Mouse (Mus musculus): ENCODE results near the gene Bap1. TPM values are rescaled to one million over a fixed set of nuclear protein-coding genes. Genes with fewer than 3 reads are reported as not detected.

The Bap1 gene
- polyA plus RNA-seq, 1 experiment from 2014 or later, result 150 TPM

- H3K27me3 ChIP-seq (replicated peaks; ENCODE audit: control insufficient read depth, insufficient read depth, low read length), result no peaks in the 10 kb centered on the region
- H3K4me1 ChIP-seq (replicated peaks; ENCODE audit: control insufficient read depth, insufficient read depth, low read length), result peaks cover 2% of the 10 kb centered on the region; the same call in 1 of the 2 replicates
- H3K4me2 ChIP-seq (ENCODE audit: low read length), result no peak overlapping the region
- H3K9me3 ChIP-seq (ENCODE audit: control insufficient read depth, low read length), result no peaks in the 10 kb centered on the region
- no peak for ATAC-seq
- H3K36me3 ChIP-seq (ENCODE audit: control insufficient read depth, insufficient read depth), result no peaks in the 10 kb centered on the region
- no peak overlapping the region for H3K27ac ChIP-seq (ENCODE audit: low read length)
- 81% methylated on average over 8 of the region's 8 CpGs for WGBS
- H3K9ac ChIP-seq (replicated peaks; ENCODE audit: low read depth, low read length), result no peak overlapping the region
- no peak overlapping the region for H3K4me3 ChIP-seq (replicated peaks; ENCODE audit: low read length)
Observed at GRCm38 (mm10) chr14:31230442-31230841, 20.8 kb upstream of the Bap1 start.

DNA sequence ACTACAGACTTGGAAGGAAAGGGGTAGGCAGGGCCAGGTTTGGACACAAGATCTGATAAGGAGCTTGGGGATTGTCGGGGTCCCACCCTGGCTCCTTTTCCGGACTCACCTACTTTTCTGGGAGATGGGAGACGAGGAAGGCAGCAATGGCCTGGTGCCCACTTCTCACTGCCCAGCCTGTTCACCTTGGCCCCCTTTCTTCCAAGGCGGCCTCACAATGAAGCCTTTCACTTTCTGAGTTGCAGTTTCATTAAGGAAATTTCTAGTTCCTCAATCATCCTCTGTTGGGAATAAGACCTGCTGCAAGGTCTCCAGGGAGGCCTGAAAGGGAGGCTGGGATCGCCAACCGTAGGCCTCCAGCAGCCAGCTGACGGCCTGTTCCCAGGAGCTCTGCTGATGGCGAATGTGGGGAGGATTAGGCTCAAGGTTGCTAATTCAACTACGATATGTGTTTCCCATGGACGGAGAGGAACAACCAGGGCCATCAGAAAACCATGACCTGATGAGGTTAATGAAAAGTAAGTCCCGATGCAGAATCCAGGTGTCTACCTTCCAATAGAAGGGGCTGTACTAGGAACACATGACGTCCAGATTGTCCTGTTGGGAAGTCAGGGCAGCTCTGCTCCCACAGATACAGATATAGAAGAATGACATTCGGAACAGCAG is 18.7 kb upstream of the Bap1 start:
- H3K9ac ChIP-seq (replicated peaks; ENCODE audit: low read depth, low read length), result no peak overlapping the region
- H3K9me3 ChIP-seq (ENCODE audit: control insufficient read depth, low read length), result no peaks in the 10 kb centered on the region
- H3K4me2 ChIP-seq (ENCODE audit: low read length), result no peak overlapping the region
- H3K36me3 ChIP-seq (ENCODE audit: control insufficient read depth, insufficient read depth), result no peaks in the 10 kb centered on the region
- no peak for ATAC-seq
- no peaks in the 10 kb centered on the region for H3K27me3 ChIP-seq (replicated peaks; ENCODE audit: control insufficient read depth, insufficient read depth, low read length)
- no peaks in the 10 kb centered on the region for H3K4me1 ChIP-seq (replicated peaks; ENCODE audit: control insufficient read depth, insufficient read depth, low read length)
- no peak overlapping the region for H3K27ac ChIP-seq (ENCODE audit: low read length)
- 82% methylated on average over 13 of the region's 13 CpGs for WGBS
- H3K4me3 ChIP-seq (replicated peaks; ENCODE audit: low read length), result no peak overlapping the region

DNA sequence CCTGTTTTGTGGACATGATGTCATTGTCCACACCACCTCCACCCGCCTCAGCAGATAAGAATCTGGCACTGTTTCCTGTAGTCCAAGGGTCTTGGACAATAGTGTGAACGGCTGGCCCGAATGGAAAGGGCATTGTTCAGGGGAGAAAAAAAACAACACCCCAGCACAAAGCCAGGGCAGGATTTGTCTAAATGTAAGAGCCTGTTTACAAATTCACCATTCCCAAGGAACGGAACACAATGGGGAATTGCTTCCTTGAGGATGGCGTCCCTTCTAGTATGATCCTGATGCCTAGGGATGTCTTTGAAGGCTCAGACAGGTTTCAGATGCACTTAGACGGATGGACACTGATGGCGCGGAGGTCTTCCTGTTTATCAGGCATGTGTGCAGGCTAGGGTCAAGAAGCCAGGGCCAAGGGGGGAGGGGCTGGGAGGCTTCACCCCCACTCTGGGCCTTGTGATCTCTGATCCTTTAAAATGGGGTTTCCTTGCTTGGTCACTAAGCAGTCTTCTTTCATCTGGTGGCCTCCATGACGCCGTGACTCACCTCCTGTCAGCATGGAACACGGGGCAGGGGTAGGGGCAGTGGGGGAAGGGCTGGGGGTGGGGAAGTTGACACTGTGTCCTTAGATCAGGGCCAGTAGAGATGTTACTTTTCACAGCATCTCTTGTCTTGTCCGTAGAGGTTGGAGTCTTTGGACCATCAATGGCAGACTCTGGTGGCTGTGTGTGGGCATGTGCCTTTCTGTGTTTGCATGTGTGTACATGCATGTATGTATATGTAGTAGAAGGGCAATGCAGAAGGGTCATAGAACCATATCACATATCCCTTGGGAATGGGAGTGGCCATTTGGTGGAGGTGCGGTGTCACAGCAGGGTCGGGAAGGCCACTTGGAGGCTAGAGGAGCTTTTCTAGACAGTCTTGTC is 17.9 kb upstream of the Bap1 start:
- no peak overlapping the region for H3K4me3 ChIP-seq (replicated peaks; ENCODE audit: low read length)
- ATAC-seq, result peak; percentile 42
- H3K36me3 ChIP-seq (ENCODE audit: control insufficient read depth, insufficient read depth), result no peaks in the 10 kb centered on the region
- whole genome bisulfite sequencing, result 89% methylated on average over 14 of the region's 14 CpGs
- H3K9me3 ChIP-seq (ENCODE audit: control insufficient read depth, low read length), result no peaks in the 10 kb centered on the region
- no peak overlapping the region for H3K27ac ChIP-seq (ENCODE audit: low read length)
- no peaks in the 10 kb centered on the region for H3K27me3 ChIP-seq (replicated peaks; ENCODE audit: control insufficient read depth, insufficient read depth, low read length)
- H3K9ac ChIP-seq (replicated peaks; ENCODE audit: low read depth, low read length), result no peak overlapping the region
- no peak overlapping the region for H3K4me2 ChIP-seq (ENCODE audit: low read length)
- no peaks in the 10 kb centered on the region for H3K4me1 ChIP-seq (replicated peaks; ENCODE audit: control insufficient read depth, insufficient read depth, low read length)

GRCm38 (mm10) chr14:31233996-31234591 is 17.2 kb upstream of the Bap1 start:
- peak; percentile 78 for ATAC-seq
- Histone ChIP-seq H3K9ac (replicated peaks; ENCODE audit: low read depth, low read length) (peak overlapping the region; percentile 38; the same call in 1 of the 2 replicates), H3K27ac (ENCODE audit: low read length) (no peak overlapping the region), H3K4me3 (replicated peaks; ENCODE audit: low read length) (no peak overlapping the region), H3K36me3 (ENCODE audit: control insufficient read depth, insufficient read depth) (no peaks in the 10 kb centered on the region), H3K27me3 (replicated peaks; ENCODE audit: control insufficient read depth, insufficient read depth, low read length) (no peaks in the 10 kb centered on the region), H3K4me2 (ENCODE audit: low read length) (no peak overlapping the region), H3K4me1 (replicated peaks; ENCODE audit: control insufficient read depth, insufficient read depth, low read length) (no peaks in the 10 kb centered on the region), H3K9me3 (ENCODE audit: control insufficient read depth, low read length) (no peaks in the 10 kb centered on the region)
- 18% methylated on average over 11 of the region's 11 CpGs for WGBS

DNA sequence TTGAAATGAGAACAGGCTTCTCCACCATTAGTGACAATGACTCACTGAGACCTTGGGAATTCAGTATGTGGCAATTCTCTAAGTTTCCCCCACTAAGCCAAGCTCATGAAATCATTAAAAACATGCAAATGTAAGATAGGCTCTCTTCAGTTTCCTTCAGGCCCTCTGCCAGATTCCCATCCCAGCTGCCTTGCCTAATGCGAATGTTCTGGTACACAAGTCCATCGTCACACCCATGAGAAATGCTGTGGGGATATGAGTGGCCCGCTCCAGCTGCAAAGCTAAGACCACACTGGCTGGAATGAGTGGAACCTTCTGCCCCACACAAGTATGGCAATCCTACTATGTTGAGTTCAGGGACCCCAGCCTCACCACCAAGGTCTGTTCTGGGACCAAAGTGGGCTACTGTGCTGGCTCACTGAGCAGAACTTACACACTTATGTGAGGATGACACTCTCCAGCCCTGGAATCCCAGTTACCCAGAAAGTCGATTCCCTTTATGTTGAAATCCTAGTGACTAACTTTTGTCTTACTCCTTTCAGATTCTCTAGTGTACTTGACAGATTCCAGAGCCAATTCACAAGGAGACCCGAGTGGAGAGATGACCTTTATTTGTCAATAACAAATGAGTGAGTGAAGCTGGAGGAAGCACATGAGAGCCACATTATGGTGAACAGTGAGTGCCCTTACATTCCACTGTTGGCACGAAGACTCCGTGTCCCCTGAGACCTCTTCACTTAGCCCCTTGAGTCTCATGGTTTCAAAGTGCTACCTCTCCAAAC is 14.0 kb upstream of the Bap1 start:
- Histone ChIP-seq H3K9me3 (ENCODE audit: control insufficient read depth, low read length) (no peaks in the 10 kb centered on the region), H3K27ac (ENCODE audit: low read length) (no peak overlapping the region), H3K36me3 (ENCODE audit: control insufficient read depth, insufficient read depth) (no peaks in the 10 kb centered on the region), H3K4me2 (ENCODE audit: low read length) (no peak overlapping the region), H3K4me3 (replicated peaks; ENCODE audit: low read length) (no peak overlapping the region), H3K9ac (replicated peaks; ENCODE audit: low read depth, low read length) (no peak overlapping the region), H3K27me3 (replicated peaks; ENCODE audit: control insufficient read depth, insufficient read depth, low read length) (no peaks in the 10 kb centered on the region), H3K4me1 (replicated peaks; ENCODE audit: control insufficient read depth, insufficient read depth, low read length) (no peaks in the 10 kb centered on the region)
- 84% methylated on average over 7 of the region's 7 CpGs for WGBS
- ATAC-seq, result no peak

DNA sequence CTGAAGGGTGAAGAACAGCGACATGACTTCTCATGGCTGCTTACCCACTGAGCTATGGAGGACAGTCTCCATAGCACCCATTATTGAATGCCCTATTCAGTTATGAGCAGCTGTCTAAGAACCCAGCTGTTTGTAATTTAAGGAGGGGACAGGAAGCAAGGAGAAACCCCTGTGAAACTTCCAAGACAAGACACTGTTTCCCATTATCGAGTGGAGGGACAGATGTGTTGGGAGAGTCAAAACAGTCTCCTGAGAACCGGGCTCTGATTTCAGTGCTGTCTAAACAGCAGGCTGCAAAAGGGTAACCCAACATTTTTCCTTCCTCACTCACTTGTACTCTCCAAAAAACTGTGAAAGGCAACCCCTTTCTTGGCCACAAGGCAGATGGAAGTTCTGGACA is 10.7 kb upstream of the Bap1 start:
- Histone ChIP-seq H3K4me1 (replicated peaks; ENCODE audit: control insufficient read depth, insufficient read depth, low read length) (no peaks in the 10 kb centered on the region), H3K9me3 (ENCODE audit: control insufficient read depth, low read length) (no peaks in the 10 kb centered on the region), H3K27me3 (replicated peaks; ENCODE audit: control insufficient read depth, insufficient read depth, low read length) (no peaks in the 10 kb centered on the region), H3K36me3 (ENCODE audit: control insufficient read depth, insufficient read depth) (no peaks in the 10 kb centered on the region), H3K9ac (replicated peaks; ENCODE audit: low read depth, low read length) (no peak overlapping the region), H3K4me2 (ENCODE audit: low read length) (no peak overlapping the region), H3K4me3 (replicated peaks; ENCODE audit: low read length) (no peak overlapping the region), H3K27ac (ENCODE audit: low read length) (no peak overlapping the region)
- 83% methylated on average over 3 of the region's 3 CpGs for WGBS
- no peak for ATAC-seq

- Histone ChIP-seq H3K4me1 (replicated peaks; ENCODE audit: control insufficient read depth, insufficient read depth, low read length) (no peaks in the 10 kb centered on the region), H3K27me3 (replicated peaks; ENCODE audit: control insufficient read depth, insufficient read depth, low read length) (no peaks in the 10 kb centered on the region), H3K9me3 (ENCODE audit: control insufficient read depth, low read length) (no peaks in the 10 kb centered on the region), H3K36me3 (ENCODE audit: control insufficient read depth, insufficient read depth) (no peaks in the 10 kb centered on the region), H3K4me3 (replicated peaks; ENCODE audit: low read length) (no peak overlapping the region), H3K27ac (ENCODE audit: low read length) (no peak overlapping the region), H3K4me2 (ENCODE audit: low read length) (no peak overlapping the region), H3K9ac (replicated peaks; ENCODE audit: low read depth, low read length) (no peak overlapping the region)
- ATAC-seq, result no peak
- WGBS, result 58% methylated on average over 1 of the region's 1 CpGs
Observed at GRCm38 (mm10) chr14:31244777-31245176, 6.5 kb upstream of the Bap1 start.

DNA sequence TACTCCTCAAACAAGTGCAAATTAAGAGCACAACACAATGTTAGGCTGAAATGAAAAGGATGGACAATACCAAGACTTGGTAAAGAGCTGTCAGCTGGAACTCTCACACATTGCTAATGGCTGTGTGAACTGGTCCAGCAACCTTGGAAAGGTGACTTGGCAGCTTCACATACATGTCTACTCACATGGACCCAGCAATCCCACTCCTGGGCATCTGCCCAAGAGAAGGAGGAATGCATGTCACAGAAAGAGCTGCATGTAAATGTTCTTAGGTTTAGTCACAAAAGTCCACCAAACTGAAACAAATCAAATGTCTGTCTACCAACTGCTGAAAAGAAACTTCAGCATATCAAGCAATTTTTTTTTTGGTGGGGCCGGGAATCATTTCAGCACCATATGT is 5.3 kb upstream of the Bap1 start:
- Histone ChIP-seq H3K27me3 (replicated peaks; ENCODE audit: control insufficient read depth, insufficient read depth, low read length) (no peaks in the 10 kb centered on the region), H3K4me3 (replicated peaks; ENCODE audit: low read length) (no peak overlapping the region), H3K9me3 (ENCODE audit: control insufficient read depth, low read length) (no peaks in the 10 kb centered on the region), H3K4me2 (ENCODE audit: low read length) (no peak overlapping the region), H3K9ac (replicated peaks; ENCODE audit: low read depth, low read length) (no peak overlapping the region), H3K36me3 (ENCODE audit: control insufficient read depth, insufficient read depth) (no peaks in the 10 kb centered on the region), H3K27ac (ENCODE audit: low read length) (no peak overlapping the region), H3K4me1 (replicated peaks; ENCODE audit: control insufficient read depth, insufficient read depth, low read length) (0 out of 2 replicates have a peak, but pooled peaks cover 6% of the 10 kb centered on the region)
- WGBS, result 77% methylated on average over 1 of the region's 1 CpGs
- ATAC-seq, result no peak

GRCm38 (mm10) chr14:31248396-31248795 is 2.9 kb upstream of the Bap1 start:
- Histone ChIP-seq H3K4me1 (replicated peaks; ENCODE audit: control insufficient read depth, insufficient read depth, low read length) (peaks cover 15% of the 10 kb centered on the region), H3K36me3 (ENCODE audit: control insufficient read depth, insufficient read depth) (no peaks in the 10 kb centered on the region; the same call in none of the 2 replicates), H3K27ac (ENCODE audit: low read length) (no peak overlapping the region), H3K9ac (replicated peaks; ENCODE audit: low read depth, low read length) (no peak overlapping the region), H3K4me3 (replicated peaks; ENCODE audit: low read length) (no peak overlapping the region), H3K27me3 (replicated peaks; ENCODE audit: control insufficient read depth, insufficient read depth, low read length) (no peaks in the 10 kb centered on the region), H3K9me3 (ENCODE audit: control insufficient read depth, low read length) (no peaks in the 10 kb centered on the region), H3K4me2 (ENCODE audit: low read length) (no peak overlapping the region)
- 90% methylated on average over 6 of the region's 6 CpGs for WGBS
- no peak for ATAC-seq
